Mouse (Mus musculus): Measurements from ENCODE around the gene Sema3d.

GRCm38 (mm10) chr5:12512471-12512870 is 129.3 kb downstream of the Sema3d start:
- TF ChIP-seq POLR2A (IDR thresholded peaks at IDR 0.05; ENCODE audit: insufficient read length, low read depth): no peak
- TF ChIP-seq SRF (IDR thresholded peaks at IDR 0.05; ENCODE audit: control insufficient read depth, insufficient read length, low read depth): no peak
- no peak for TF ChIP-seq USF1 (IDR thresholded peaks at IDR 0.05; ENCODE audit: low read depth)

All from myocyte (in vitro differentiated cells).